Mouse (Mus musculus) layer of hippocampus, postnatal 10 days (tissue): ENCODE measurements around the gene Ttll1. TPM values are rescaled to one million over a fixed set of nuclear protein-coding genes. Genes with fewer than 3 reads are reported as not detected.

Experiments
- DNase-seq, 2 experiments: peaks; one replicate each; pipeline ENCODE4 v3.0.0; 2021; ENCODE audit warnings: low spot score in 2 of 2
- long read RNA-seq: library from polyadenylated mRNA; stranded (forward); transcript quantifications from one replicate; pipeline ENCODE4 v2.0.0, GENCODE M21; 2023
- total RNA-seq, 2 experiments: library from RNA; stranded (reverse); gene quantifications; 2 replicates each; pipeline ENCODE4 v1.2.3; 2021

Gene Ttll1
- total RNA-seq = 10 to 100 TPM; 49.4 to 53.1 TPM
- long read RNA-seq, transcript Ttll1-201 (12 exons, 2,060 nt) = major isoform, 54 of 70 reads
- long read RNA-seq, partial matches to known transcripts = 7 of 70 reads
- long read RNA-seq, other reads (novel, unspliced or antisense) = 9 of 70 reads

DNA sequence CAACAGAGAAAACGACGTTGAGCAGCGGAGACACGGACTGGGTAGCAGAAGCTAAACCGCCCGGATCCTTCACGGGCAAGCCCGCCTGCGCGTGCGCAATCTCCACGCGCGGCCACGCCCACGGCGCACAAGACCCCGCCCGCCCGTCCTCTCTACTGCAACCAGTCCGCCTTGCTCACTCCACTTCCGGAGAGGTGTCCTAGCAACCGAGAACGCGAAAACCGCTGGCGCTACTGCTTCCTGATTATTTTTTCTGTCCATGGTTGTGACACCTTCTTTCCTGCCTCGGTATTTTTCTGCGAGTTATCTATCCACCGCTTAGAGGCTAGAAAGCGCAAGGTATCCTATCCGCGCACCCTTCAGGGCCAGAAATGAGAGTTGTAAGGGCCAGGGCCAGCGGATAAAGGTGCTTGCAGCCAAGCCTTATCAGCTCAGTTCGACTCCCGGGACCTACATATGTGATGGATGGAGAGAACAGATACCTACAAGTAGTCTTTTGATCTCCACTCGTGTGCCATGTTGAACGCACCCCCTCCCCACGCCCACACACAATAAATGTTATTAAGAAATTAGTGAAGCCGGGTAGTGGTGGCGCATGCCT is at the start of gene Ttll1:
TSS of gene Ttll1 (minus strand) at position 89 of the 601 bp plus-strand sequence.
- DNase-seq = peak; percentile 92 to 95

DNA sequence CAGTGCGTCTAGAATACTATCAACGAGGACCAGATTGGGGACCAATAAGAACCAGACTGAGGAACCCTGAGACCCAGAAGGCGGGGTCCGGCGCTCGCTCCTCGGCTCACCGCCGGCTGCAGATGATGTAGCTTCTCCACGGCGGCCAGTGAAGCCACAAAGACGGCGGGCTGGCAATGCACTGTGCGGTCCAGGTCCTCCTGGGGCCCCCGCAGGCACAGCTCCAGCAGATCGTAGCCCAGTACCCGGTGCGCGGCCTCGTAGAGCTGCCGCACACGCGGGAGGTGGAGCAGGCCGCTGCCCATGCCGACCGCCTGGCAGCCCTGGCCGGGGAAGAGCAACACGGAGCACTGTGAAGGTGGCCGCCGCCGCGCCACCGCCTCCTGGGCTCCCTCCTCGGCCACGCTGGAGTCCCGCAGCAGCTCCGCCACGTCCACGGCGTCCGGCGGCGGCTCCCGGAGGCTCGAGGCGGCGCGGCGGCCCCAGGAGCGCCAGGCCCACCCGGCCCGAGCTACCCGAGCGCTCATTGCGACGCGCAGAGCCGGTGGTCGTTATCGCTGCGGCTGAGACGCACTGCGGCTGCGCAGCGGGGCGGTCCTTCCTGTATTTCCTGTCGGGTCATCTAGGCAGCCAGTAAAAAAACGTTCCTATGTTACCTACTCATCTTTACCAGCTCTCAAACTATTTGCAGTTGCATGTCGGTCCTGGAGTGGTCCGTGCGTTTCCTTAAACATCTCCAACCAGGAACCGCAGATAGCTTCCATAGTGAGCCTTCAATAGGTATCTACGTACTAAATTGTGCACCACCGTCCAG is 44.7 kb upstream of the Ttll1 start:
- peak; percentile 80 to 90 for DNase-seq

DNA sequence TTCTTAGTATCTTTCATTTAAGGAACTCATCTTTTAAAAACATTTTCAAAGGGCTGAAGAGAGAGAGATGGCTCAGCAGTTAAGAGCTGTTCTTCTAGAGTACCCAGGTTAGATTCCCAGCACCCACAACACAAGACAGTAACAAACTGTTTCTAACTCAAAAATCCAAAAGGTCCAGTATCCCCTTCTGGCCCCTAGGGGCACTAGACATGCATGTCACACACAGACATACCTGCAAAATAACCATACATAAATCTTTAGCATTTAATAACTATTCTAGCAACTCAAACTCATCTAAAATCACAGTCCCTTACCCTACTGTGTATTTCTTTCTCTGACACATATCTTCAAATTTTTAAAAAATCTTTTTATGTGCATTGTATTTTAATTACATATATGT is 43.1 kb upstream of the Ttll1 start:
- no peak for DNase-seq

DNA sequence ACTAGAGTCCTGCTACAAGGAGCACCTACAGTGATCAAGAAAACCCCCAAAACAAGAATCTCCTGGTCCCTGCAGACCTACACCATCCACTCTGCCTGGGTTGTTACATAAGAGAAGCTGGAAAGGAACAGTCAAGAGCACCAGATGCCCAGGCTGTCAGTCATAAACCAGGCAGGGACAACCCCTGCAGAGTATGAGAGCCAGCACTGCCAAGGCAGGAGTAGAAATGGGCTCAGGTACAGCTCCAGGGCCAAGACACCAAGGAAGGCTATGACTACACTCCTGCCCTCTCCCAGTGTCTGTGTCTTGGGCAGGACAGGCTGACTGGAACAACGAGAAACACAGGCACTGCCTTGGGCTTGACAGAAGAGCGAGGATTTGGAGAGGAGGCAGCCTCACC is 39.4 kb upstream of the Ttll1 start:
- DNase-seq = no peak

DNA sequence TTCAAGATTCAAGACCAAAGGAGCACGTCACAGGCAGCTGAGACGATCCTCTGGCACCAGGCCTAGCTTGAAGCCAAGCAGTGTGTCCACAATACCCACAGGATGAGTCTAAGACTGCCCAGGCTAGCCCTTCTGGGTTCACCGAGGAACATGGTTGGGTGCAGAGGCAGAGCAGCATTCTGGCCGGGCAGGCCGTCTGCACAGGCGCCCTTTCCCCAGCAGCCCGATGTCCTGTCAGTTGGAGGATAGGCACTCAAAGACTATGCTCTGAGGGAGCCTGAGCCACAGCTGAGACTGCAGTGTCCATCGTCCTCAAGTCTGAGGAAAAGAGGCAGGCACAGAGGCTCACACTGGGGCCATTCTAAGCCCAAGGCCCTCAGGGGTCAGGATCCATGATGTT is 36.5 kb upstream of the Ttll1 start:
- no peak for DNase-seq

DNA sequence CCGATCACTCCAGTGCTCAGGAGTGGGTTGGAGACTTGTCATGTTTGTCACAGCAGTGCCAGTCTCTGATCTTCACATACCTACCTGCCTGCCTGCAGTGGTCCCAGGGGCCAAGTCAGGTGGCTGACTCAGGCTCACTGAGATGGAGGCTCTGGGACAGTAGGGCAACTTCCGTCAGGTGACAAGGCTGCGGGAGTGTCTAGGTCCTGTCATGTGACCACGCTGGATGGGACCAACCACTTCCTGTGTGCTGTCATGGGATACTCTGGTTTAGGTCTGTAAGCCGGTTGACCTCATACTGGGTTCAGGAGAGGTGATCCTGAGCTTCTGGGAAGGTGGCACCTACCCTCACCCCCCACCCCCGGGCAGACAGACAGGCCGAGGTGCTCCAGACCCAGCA is 35.3 kb upstream of the Ttll1 start:
- DNase-seq = no peak

DNA sequence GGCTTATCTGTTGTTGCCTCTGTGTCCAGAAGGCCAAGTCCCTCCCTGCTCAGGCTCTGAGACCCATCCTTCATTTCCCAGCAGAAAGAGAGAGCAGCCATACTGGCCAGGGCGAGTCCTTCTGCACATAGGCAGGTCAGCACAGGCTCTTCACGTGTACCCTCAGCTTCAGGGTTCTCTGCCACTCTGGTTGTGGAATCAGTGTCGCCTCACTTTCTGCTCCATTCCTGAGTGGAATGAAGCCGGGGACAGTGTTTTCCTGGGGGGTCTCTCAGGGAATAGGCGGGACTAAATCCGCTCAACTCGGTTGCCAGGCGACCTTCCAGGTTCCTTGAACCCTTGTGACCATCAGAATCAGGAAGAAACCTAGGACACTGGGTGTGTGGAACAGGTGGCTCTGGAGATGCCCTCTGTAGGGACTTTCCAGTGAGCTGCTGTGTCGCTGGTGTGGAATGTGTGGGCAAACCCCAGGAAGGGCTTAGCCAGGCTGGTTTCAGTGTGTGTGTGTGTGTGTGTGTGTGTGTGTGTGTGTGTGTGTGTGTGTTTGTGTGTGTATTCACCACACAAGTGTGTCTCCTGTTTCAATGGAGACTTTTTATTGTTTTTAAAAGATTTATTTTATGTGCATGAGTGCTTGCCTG is 31.1 kb upstream of the Ttll1 start:
- DNase-seq = no peak

DNA sequence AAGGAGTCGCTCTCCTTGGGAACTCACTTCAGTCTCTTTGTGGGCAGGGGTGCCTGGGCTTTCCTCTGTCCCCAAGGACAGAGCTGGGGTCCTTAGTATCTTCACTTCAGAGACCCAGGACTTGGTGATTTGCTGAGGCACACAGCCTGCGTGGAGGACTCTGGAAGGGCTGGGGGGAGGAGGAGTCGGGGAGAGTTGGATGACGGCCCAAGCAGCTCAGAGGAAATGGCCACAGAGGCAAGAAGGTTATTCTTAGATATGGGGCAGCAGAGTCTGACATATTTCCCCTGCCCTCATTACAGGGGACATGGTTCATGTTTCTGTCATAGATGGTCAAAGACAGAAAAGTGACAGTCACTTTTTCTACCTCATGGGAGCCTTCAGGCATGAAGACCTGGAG is 29.2 kb upstream of the Ttll1 start:
- DNase-seq = no peak

DNA sequence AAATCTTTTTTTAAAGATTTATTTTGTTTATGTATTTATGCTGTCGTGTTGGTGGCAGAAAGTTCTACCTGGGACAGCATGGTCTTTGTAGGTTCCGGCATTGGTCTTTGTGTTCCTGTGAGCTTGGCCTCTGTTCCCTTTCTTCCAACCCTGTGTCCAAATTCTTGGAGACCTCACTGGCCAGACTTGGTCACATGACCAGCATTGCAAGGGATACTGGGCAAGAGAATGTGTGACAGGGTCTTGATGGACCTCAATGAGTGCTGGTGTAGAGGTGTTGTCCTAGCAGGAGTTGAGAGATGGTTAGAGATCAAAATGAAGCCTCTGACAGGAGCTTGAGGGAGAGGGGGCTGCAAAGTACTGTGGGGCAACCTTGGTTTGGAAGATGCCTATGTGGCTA is 28.2 kb upstream of the Ttll1 start:
- no peak for DNase-seq

DNA sequence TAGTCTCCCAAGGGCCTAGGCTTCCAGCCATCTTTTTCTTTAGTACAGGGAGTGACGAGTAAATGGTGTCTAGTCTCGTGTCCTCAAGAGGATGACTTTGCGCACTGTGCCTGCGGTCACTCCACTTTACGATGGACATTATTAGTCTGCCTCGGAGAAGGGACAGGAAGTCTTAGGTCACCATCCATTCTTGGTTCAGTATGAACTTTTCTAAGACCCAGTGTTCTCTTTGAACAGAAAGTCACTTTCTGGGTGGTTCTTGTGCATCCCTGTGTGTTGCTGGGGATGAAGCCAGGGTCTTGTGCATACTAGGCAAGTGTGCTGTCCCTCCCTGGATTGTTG is 25.2 kb upstream of the Ttll1 start:
- DNase-seq = no peak

DNA sequence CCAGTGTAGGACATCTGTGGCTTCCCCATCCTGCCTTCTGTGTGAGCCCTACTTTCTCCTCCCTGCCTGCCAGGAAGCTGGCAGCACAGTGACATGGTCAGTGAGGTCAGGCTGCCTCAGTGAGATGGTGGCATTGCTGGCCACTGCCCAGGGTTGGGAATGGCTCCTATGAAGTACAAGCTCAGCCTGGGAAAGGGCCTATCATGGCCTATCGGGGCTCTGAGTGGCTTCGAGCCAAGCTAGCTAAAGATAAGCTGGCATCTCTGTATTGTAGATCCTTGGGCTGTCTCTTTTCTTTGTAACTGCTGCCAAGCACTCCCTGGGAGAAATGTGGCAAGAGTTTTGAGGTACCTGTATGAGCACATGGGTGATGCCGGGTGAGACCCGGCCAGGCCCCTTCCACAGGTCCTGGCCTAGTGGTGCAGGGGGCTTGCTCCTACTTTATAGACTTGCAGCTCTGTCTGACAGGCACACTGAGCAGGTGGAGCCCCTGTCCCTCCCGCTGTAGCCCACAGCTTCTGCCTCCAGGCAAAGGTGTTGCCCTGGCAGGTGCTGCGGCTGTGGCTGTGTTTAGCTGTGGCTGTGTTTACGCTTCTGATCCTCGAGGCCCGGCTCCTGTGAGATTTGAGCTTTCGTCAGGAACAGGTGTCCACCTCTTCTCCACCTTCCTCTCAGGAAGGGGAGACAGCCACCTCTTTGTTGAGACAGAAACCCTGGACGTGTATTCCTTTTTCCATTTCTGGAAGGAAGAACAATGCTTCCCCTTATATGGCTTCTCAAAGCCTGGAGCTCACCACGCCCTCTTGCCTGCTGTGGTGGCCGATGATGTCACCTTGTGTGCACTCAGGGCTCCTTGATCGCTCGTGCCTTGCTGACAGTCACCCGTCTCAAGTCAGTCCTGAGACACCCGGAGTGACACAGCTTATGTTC is 24.5 kb upstream of the Ttll1 start:
- DNase-seq = no peak

DNA sequence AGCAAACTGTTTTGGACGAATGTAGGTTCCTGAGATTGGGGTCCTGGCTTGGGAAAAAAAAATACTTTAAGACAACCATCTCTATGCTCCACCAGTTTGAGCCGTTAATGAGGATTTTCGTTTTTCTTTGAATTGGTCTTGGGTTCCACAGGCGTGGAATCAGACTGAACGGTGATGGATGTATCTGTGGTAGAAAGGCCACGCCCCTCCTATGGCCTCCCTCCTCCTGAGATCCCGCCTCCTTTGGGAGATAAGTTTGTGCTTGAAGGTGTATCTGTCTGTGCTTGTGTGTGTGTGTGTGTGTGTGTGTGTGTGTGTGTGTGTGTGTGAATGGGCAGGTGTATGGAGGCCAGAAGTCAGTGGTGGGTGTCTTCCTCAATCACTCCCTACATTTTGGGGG is 21.9 kb upstream of the Ttll1 start:
- no peak for DNase-seq

DNA sequence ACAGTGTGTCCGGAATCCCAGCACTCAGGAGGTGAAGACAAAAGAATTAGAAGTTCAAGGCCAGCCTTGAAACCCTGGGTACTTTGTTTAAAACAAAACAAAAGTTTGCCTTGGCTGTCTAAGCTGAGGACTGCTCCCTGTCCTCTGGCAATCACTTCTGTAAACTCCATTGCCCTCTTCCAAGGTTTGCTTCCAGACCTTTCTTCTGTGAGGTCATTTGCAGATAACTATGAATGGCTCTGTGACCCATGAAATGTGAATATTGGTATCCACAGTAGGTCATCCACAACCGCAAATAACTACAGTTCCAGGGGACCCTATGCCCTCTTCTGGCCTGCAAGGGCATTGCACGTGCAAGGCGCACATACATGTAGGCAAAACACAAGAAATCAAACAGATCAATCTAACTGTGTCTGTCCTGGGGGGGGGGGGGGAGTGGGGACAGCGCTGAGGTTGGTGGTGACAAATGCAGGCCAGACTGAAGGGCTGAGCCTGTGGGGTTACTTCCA is 21.3 kb upstream of the Ttll1 start:
- no peak for DNase-seq

DNA sequence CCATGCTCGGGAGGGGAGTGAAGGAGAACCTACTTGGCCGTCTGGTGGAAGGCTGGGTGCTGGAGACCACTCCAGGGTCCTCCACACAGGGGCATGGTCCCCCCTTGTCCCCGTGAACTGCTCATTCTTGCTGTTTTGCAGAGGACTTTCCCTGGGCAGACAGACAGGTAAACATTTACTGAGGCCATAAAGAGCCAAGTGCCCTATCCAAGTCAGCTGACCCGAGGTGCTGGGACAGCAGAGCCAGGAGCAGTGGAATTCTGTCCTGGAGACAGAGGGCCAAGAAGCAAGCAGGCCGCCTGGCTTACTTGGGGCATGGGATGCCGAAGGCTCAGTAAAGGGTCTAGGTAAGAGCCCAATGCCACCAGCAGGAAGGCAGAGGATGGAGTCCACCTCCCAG is 20.0 kb upstream of the Ttll1 start:
- DNase-seq = no peak

DNA sequence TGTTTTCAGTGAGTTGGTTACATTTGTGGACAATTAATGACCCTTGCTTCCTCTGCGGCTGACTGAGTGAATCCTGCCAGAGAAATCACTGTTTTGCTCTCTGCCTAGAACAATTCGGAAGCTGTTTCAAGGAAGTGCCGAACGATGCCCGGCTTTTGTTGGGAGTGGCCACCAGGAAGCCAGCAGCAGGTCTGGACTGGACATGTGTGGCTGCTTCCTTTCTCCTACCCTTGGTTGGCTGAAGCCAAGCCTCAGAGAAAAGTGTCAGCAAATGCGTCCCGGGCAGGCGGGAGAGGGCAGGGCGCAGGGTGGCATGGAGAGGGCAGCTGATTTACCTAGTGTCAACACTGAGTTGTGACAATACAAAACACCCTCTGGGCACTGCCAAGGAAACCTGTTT is 19.5 kb upstream of the Ttll1 start:
- DNase-seq = no peak

DNA sequence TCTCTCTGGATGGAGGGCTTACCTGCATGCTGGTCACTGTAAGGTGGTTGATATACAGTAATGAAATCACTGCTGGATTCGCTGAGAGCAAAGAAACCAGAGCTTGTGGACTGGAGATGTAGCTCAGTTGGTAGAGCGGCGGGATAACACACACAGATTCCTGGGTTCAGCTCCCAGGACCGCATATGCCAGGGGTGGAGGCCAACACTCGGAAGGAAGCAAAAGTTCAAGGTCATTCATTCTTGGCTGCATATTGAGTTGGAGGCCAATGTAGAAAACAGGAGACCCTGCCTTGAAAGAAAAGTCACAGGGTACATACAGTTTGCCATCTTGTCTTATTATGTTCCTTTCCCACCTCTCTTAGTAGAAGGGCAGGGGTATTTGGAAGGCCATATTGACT is 19.1 kb upstream of the Ttll1 start:
- no peak for DNase-seq

DNA sequence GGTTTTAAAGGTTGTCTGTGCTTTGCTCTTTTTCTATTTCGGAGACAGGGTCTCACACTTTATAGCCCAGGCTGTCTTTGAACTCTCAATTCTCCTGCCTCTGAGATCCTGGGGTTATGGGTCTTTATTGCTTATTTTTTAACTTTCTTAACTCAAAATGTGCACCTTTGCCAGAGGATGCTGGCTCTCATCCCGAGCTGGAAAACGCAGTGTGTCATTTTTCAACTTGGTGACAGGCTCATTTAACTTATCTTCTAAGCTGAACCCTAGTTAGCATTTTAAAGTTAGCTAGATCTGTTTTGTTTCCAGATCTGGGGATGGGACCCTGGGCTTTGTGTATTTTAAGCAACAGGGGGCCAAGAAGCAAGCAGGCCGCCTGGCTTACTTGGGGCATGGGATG is 18.2 kb upstream of the Ttll1 start:
- no peak for DNase-seq

DNA sequence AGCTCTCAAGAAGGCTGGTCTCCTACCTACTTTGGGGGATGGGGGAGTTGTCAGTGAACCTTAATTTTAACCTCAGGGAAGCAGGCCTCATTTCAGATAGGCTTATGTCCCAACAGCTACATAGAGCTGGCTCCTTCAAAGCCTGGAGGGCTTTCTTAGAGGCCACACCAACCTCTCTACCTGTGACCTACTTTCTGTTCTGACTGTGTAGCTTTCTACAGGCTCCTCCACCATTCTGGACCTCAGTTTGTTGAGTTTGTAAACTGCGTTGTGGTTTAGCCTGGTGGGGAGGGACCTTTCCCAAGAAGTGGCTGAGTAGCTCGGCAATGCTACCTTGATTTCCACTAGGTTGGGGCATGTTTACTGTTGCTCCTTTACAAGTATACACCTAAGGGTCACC is 17.1 kb upstream of the Ttll1 start:
- DNase-seq = no peak

DNA sequence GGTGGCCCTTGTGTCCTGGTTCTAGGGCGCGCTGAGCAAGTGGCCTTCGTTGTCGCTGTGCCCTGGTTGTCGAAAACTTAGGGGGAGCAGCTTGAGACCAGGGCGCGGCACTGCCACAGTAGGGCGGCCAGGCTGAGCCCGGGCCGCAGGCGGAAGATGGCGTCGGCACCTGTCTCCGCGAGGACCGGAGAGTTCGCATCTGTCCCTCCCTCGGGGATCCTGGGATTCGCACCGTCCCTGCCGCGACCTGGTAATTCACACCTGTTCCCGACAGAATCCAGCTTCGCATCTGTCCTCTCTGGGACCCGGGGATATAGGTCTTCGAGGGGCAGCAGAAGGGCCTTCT is 16.4 kb upstream of the Ttll1 start:
- no peak for DNase-seq

DNA sequence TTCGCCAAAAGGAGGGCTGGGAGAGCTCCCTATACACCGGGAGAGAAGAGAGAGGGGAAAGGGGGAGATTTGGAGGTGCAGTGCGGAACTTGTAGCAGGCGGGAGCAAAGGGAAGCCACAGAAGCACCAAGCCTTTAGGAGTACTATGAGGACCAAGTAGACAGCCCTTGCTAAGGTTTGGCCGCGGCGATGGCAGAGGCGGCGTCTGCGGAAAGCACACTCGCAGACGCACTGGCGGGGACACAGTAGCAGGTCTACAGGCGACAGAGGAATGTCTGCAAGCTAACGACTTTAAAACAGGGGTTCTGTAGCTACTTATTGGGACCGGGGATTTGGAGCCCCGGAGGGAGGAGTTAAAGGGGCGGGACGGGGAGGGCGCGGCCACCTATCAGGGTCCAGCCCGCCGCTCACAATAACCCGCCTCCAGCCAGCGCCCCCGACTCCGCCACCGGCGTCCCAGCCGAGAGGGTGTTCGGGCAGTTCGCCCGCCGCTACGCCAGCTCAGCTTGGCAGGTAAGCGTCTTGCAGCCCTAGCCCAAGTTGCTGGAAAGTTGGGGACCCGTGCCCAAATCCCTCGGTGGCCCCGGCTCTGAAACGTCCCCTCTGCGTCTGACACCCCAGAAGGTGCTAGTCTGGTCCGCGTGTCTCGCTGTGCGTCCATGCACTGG is 15.9 kb upstream of the Ttll1 start, which contains the start of gene Bik:
TSS of gene Bik (plus strand) at position 439 of the 668 bp plus-strand sequence.
- no peak for DNase-seq

DNA sequence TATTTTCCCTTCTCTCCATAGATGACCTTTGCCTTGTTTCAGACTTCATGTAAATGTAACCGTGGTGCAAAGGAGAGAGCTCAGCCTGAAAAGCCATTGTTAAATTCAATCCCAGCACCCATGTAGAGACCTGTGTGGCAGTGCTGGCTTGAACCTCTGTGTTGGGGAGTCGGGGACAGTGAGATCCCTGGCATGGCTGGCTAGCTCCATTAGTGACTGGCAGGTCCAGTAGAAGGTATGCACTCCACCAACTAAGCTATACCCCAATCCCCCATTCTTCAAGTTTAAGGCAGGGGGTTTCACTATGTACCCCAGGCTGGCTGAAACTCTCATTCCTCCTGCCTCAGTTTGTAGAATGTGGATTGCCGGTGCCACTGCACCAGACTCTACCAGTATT is 13.6 kb upstream of the Ttll1 start:
- no peak for DNase-seq
